Mouse (Mus musculus): Measurements from ENCODE around the gene Nr5a1.

Nr5a1 gene

GRCm38 (mm10) chr2:38647661-38648060 lies 66.7 kb downstream of the Nr5a1 start:
- no peak for DNase-seq

- peak; percentile 69 for DNase-seq
These were observed 67.1 kb downstream of the Nr5a1 start for GRCm38 (mm10) chr2:38647201-38647606.

- peak; percentile 59 for DNase-seq
These were observed 68.4 kb downstream of the Nr5a1 start for GRCm38 (mm10) chr2:38645936-38646335.

GRCm38 (mm10) chr2:38643625-38644427 lies 70.5 kb downstream of the Nr5a1 start, which contains the start of gene Psmb7:
TSS of gene Psmb7 (minus strand) at chr2:38644087.
- DNase-seq = peak; percentile 86
